Mouse (Mus musculus) mammary gland, adult 2 months (tissue): Measurements from ENCODE around the gene Ccdc6. TPM values are rescaled to one million over a fixed set of nuclear protein-coding genes. Genes with fewer than 3 reads are reported as not detected.

Experiments
- polyA plus RNA-seq: library from polyadenylated mRNA; depleted of rRNA; stranded (reverse); fragments of >200 nt; gene quantifications from 2 replicates; pipeline ENCODE4 v1.2.3, GENCODE M21; 2012; ENCODE audit warnings: low replicate concordance; rRNA removed

Ccdc6 gene
- polyA plus RNA-seq: 24.1 and 30.0 TPM in 2 replicates

GRCm38 (mm10) chr10:70096366-70097188 lies at the start of gene Ccdc6:
Gene Ccdc6 (plus strand): TSS chr10:70097121.

GRCm38 (mm10) chr10:70204505-70205399 lies 107.8 kb downstream of the Ccdc6 start, which contains the start of gene Mrln:
Gene Mrln (plus strand): TSS chr10:70204664.

Other genes with a start within 250 kb of the Ccdc6 start
- 31.0 TPM in 1 of 2 replicates, not detected in the other for gene Mrln, start 107.5 kb downstream of the Ccdc6 start, polyA plus RNA-seq
- 3.1 and 7.3 TPM in 2 replicates for gene Slc16a9, start 148.0 kb downstream of the Ccdc6 start, polyA plus RNA-seq